ENCODE assay signal across 8 mouse cellular contexts in the genomic region with DNA sequence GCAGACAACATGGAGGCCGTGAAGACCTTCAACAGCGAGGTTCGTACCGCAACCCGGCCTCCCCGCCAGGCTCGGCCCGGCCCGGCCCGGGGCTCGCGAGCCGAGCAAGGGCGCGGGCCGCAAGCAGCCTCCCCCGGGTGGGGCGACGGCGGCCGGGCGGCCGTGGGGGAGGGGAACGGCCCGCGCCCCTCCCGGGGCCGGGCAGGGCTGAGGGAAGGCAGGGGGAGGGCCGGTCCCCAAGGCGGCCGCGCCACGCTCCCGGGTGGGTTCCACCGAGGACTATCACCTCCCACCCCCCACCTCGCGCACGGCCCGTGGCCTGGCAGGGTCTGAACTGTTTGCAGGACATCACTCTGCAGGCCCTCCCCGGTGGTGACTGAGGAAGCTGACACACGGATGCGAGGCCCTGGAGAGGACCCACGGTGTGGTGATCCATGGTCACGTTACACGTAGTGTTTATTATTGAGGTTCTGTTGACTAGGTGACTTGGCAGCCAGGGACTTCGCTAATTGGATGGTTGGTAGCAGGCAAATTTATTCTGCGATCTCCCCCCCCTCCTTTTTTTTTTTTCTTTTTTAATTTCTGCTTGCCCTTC. TPM values are rescaled to one million over a fixed set of nuclear protein-coding genes. Genes with fewer than 3 reads are reported as not detected.
A peak's percentile ranks its signal among the peaks of the same experiment; 100 is the strongest.
DNase-seq lines count a peak whose midpoint lies in the region; ATAC-seq and TF ChIP-seq lines count a peak whose summit lies in the region.

No protein-coding gene starts in this region.

- TF ChIP-seq POLR2A in liver, adult 2 months (IDR thresholded peaks at IDR 0.05; ENCODE audit: extremely low read depth, insufficient read depth, low read length): no peak

- no peaks in the 10 kb centered on the region; the same call in 1 of the 2 replicates for H3K36me3 ChIP-seq in liver, adult 2 months (ENCODE audit: control insufficient read depth, insufficient read depth, low read length)

- DNase-seq in 3134 (ENCODE audit: extremely low read depth, insufficient read length, low spot score): peak; percentile 78
- peak; percentile 64 to 66 for DNase-seq in adrenal gland, adult 18-20 months (ENCODE audit: low spot score in 2 of 2)
- DNase-seq in embryo, embryonic 11.5 days (ENCODE audit: low read depth, low spot score): peak; percentile 26
- peak; percentile 51 for DNase-seq in kidney, adult 9 months
- DNase-seq in liver, adult 2 months (ENCODE audit: extremely low read depth, low read depth, low spot score): peak; percentile 54
- DNase-seq in spleen, postnatal 4 days (ENCODE audit: low spot score in 2 of 2): peak; percentile 49 to 85

- no peaks in the 10 kb centered on the region for H3K27me3 ChIP-seq in liver, adult 2 months (ENCODE audit: control insufficient read depth, insufficient read depth, low read length)

- peak overlapping the region; percentile 91 for H3K27ac ChIP-seq in liver, adult 2 months (replicated peaks; ENCODE audit: insufficient read depth, low read depth, low read length)

- ATAC-seq in granulocyte monocyte progenitor cell, adult 5-6 weeks (replicated peaks; ENCODE audit: poor library complexity, severe bottlenecking): peak; percentile 53
- ATAC-seq in monocyte, adult 5-6 weeks (replicated peaks; ENCODE audit: insufficient number of reproducible peaks, low FRiP score, low TSS enrichment, poor library complexity, severe bottlenecking): peak; percentile 68

- WGBS in liver, adult 2 months: under 1% methylated on average over 47 of the region's 47 CpGs

- peaks cover 9% of the 10 kb centered on the region for H3K4me1 ChIP-seq in liver, adult 2 months (ENCODE audit: control insufficient read depth, insufficient read depth, low read length)

- H3K9ac ChIP-seq in liver, adult 2 months (ENCODE audit: low read depth, low read length): peak overlapping the region; percentile 97

- peak overlapping the region; percentile 94 for H3K4me3 ChIP-seq in liver, adult 2 months (ENCODE audit: insufficient read depth, low read depth, low read length)

- no peak for TF ChIP-seq CTCF in liver, adult 2 months (IDR thresholded peaks at IDR 0.05; ENCODE audit: low read depth, low read length)

- H3K79me2 ChIP-seq in liver, adult 2 months (ENCODE audit: control insufficient read depth, insufficient read depth, low read length): peaks cover 24% of the 10 kb centered on the region; the same call in 1 of the 2 replicates

RNA-seq across cellular contexts. Expression of a gene that starts 0.7 kb away (rescaled TPM):
- 10 to 100 TPM; 43.4 to 45.8 TPM for total RNA-seq in adrenal gland, adult 18-20 months (2021)
- 38.8 and 42.9 TPM in 2 replicates for total RNA-seq in granulocyte monocyte progenitor cell, adult 5-6 weeks (2014; fragmentation: Nextera tagmentation)
- 25.8 and 31.5 TPM in 2 replicates for total RNA-seq in granulocyte monocyte progenitor cell, adult 5-6 weeks (2017)
- total RNA-seq in liver, adult 2 months (2014; rRNA removed): 12.1 and 12.4 TPM in 2 replicates
- 9.4 and 10.8 TPM in 2 replicates for polyA plus RNA-seq in liver, adult 2 months (2012; rRNA removed)
- total RNA-seq in monocyte, adult 5-6 weeks (2017): 49.7 to 91.4 TPM (median 50.3 TPM) in 3 replicates

Comparison
In these comparisons a context has a peak if more than half of its experiments do, and no peak if none do; other contexts are left out.
1. Peak in every context shown above with its lines: DNase-seq, ATAC-seq, H3K4me3 ChIP-seq and H3K27ac ChIP-seq.
2. DNase-seq: peak in every context shown above with its lines; median percentile 78 in 3134; 67 in spleen, postnatal 4 days; 65 in adrenal gland, adult 18-20 months; 54 in liver, adult 2 months; 51 in kidney, adult 9 months; 26 in embryo, embryonic 11.5 days.